Mouse (Mus musculus) stomach, postnatal 0 days (tissue): ENCODE data around the gene Ckap2l.

Experiments used
- CTCF ChIP-seq: IDR thresholded peaks from 2 replicates; pipeline ENCODE4 v1.5.1; 2016; ENCODE audit warnings: antibody characterized with exemption, low read depth, mild to moderate bottlenecking, moderate library complexity
- EP300 ChIP-seq: optimal IDR thresholded peaks from 2 replicates; pipeline ENCODE3; 2016; ENCODE audit warnings: antibody characterized with exemption

GRCm38 (mm10) chr2:129246924-129247323 lies 50.1 kb downstream of the Ckap2l start:
- no peak for TF ChIP-seq CTCF
- no peak for TF ChIP-seq EP300
